Mouse (Mus musculus) stomach, embryonic 16.5 days (tissue): ENCODE data around the gene Sh3gl1. TPM values are rescaled to one million over a fixed set of nuclear protein-coding genes. Genes with fewer than 3 reads are reported as not detected.
A peak's percentile ranks its signal among the peaks of the same experiment; 100 is the strongest.
"Not testable (repeated sequence)": the region's sequence is repeated elsewhere in the genome, so short reads cannot be mapped to it uniquely, and the experiment has no call there.

Experiments
- ATAC-seq: fragments of 200-750 bp; cut with Nextera tagmentation; 2 replicates; pipeline ENCODE4 v1.8.0; 2017; ENCODE audit warnings: moderate number of reproducible peaks, moderate TSS enrichment; ENCODE audit not compliant: insufficient read depth, low FRiP score
- H3K27ac ChIP-seq: fragments of 300-500 bp; sonication (generic); 2 replicates; pipeline ENCODE4 v1.5.1; 2014; ENCODE audit warnings: low read length
- H3K27me3 ChIP-seq: fragments of 300-500 bp; sonication (generic); 2 replicates; pipeline ENCODE4 v1.6.1; 2014; ENCODE audit warnings: low read length, control low read depth, mixed read lengths; ENCODE audit not compliant: control insufficient read depth, insufficient read depth
- H3K36me3 ChIP-seq: fragments of 300-500 bp; sonication (generic); 2 replicates; pipeline ENCODE4 v1.6.1; 2014; ENCODE audit warnings: low read length; ENCODE audit not compliant: control insufficient read depth, insufficient read depth
- H3K4me1 ChIP-seq: fragments of 300-500 bp; sonication (generic); 2 replicates; pipeline ENCODE4 v1.6.1; 2014; ENCODE audit warnings: low read length, control low read depth, mixed read lengths; ENCODE audit not compliant: control insufficient read depth, insufficient read depth
- H3K4me2 ChIP-seq: fragments of 300-500 bp; sonication (generic); 2 replicates; pipeline ENCODE4 v1.6.1; 2014; ENCODE audit warnings: low read depth, low read length, mixed read lengths
- H3K4me3 ChIP-seq: fragments of 300-500 bp; sonication (generic); replicated peaks from 2 replicates; pipeline ENCODE4 v1.5.1; 2014; ENCODE audit warnings: mild to moderate bottlenecking, low read length
- H3K9ac ChIP-seq: fragments of 300-500 bp; sonication (generic); 2 replicates; pipeline ENCODE4 v1.6.1; 2014; ENCODE audit warnings: low read length
- H3K9me3 ChIP-seq: fragments of 300-500 bp; sonication (generic); replicated peaks from 2 replicates; pipeline ENCODE4 v1.6.1; 2016; ENCODE audit warnings: low read length, control low read depth; ENCODE audit not compliant: control insufficient read depth
- WGBS: fragments of 180-500 bp; shearing (Covaris S2); extraction: QIAGEN DNeasy Blood & Tissue Kit; methylation state at CpG from one replicate; pipeline ENCODE4 v1.1.7; 2014; 5-methylcytosine and 5-hydroxymethylcytosine counted together
- polyA plus RNA-seq: library from polyadenylated mRNA; unstranded; fragments of >200 nt; fragmentation: Nextera tagmentation; extraction: Ambion mirVana; gene quantifications from 2 replicates; pipeline ENCODE4 v1.2.1, GENCODE M21; 2015

Sh3gl1 gene
- 145 and 154 TPM in 2 replicates for polyA plus RNA-seq

DNA sequence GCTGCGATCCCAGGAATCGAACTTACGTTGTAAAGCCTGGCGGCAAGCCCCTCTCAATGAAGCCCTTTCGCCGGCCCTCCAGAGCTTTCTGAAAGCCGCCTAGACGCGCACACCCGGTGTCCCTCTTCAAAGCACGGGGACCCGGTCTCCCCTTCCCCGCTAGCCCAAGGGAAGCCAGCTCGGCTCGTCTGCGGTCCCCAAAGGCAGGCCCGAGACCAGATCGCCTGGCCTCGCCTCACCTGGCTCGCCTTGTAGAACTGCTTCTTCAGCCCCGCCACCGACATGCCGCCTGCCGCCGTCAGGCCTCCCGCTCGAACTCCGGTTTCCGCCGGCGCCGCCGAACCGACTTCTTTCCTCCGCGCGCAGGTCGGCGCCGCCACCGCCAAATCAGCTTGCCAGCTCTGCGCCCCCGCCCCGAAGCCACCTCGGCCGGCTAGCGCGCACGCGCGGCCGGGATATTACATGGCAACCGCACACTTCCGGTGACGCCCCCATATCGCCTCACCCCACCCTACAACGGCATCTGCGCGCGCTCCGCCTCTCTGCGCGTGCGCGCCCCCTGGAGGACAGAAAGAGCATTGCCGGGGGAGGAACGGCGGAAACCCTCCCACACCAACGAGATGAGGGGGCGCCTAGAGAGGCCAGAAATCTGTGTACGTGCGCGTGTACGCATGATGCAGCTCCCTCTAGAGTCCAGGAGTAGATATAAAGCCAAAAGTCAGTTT, at the start of gene Sh3gl1:
Sh3gl1 (minus strand) TSS at position 460 of the 725 bp plus-strand sequence.
- WGBS, result under 1% methylated on average over 74 of the region's 74 CpGs

DNA sequence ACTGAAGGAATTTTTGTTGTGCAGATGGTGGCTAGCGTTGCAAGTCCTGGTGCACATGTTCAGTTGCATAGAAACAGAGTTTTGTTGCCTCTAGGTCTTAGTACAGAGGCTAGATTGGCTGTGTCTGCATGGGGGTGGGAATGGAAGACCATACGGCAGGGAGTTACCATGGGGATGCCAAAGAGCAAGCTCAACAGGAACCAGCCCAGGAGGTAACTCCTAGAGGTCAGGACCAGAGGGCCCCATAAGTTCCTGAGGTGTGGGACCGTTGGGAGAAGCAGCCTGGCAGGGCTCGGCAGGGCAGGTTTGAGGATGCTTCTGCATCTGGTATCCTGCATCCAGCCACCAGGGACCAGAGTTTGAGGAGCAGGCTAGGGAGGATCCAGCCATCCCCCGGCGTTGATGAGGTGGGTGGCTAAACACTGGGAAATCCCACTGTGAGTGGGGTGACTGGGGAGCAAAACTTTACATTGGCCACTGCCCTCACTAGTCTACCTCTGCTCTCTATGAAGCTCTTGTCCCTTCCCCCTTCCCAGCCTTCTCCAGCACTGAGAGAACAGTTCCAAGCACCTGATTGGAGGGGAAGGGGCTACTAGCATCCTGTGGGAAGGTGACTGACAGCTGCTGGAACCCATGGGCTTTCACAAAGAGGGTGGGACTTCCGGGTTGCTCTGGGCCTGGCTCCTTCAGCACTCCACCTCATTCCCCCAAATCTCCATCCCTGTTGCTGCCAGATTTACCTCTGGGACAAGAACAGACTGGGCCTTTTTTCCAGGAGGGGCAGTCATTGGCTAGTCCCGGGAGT, 44.5 kb upstream of the Sh3gl1 start:
- peak overlapping the region; percentile 69 for H3K4me2 ChIP-seq

More for the DNA sequence above, at the start of gene Sh3gl1:
- Histone ChIP-seq H3K9ac (peak within 1 kb of the TSS; percentile 95), H3K4me1 (peaks cover 42% of the 10 kb centered on the region), H3K27me3 (no peaks in the 10 kb centered on the region), H3K36me3 (no peaks in the 10 kb centered on the region), H3K27ac (peak within 1 kb of the TSS; percentile 86), H3K4me2 (peak within 1 kb of the TSS; percentile 68), H3K9me3 (no peaks in the 10 kb centered on the region), H3K4me3 (peak within 1 kb of the TSS; percentile 87)
- peak; percentile 93 for ATAC-seq

DNA sequence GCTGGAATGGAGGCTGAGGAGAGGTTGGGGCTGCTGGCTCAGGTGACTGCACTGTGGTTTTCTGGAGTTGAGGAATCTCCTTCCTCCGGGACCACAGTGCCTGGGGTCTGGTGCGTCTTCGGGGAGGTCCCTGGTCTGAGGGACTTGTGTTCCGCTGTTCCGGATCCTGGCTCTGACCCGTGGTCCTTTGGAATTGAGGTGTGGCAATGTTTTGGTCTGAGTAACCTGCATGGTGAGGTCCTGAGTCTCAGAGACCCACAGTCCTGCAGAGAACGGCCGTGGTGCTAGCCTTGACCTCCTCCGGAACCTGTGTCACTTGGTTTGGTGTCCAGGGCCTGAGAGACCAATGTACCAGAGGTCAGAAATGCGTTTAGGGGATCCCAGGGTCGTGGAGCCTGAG, 43.5 kb upstream of the Sh3gl1 start:
- Histone ChIP-seq H3K9ac (peak overlapping the region; percentile 90), H3K36me3 (peaks cover 13% of the 10 kb centered on the region; the same call in 1 of the 2 replicates), H3K27ac (peak overlapping the region; percentile 71; the same call in 1 of the 2 replicates), H3K4me2 (peak overlapping the region; percentile 69), H3K9me3 (no peaks in the 10 kb centered on the region), H3K4me3 (peak overlapping the region; percentile 87), H3K4me1 (peaks cover 19% of the 10 kb centered on the region), H3K27me3 (no peaks in the 10 kb centered on the region)
- ATAC-seq, result no peak
- WGBS, result 1% methylated on average over 11 of the region's 11 CpGs

More for the DNA sequence above, 44.5 kb upstream of the Sh3gl1 start:
- Histone ChIP-seq H3K9ac (peak overlapping the region; percentile 90), H3K27ac (no peak overlapping the region), H3K36me3 (peaks cover 13% of the 10 kb centered on the region; the same call in 1 of the 2 replicates), H3K9me3 (no peaks in the 10 kb centered on the region), H3K27me3 (no peaks in the 10 kb centered on the region), H3K4me1 (peaks cover 13% of the 10 kb centered on the region), H3K4me3 (peak overlapping the region; percentile 87)
- 8% methylated on average over 8 of the region's 8 CpGs for WGBS
- ATAC-seq, result no peak

DNA sequence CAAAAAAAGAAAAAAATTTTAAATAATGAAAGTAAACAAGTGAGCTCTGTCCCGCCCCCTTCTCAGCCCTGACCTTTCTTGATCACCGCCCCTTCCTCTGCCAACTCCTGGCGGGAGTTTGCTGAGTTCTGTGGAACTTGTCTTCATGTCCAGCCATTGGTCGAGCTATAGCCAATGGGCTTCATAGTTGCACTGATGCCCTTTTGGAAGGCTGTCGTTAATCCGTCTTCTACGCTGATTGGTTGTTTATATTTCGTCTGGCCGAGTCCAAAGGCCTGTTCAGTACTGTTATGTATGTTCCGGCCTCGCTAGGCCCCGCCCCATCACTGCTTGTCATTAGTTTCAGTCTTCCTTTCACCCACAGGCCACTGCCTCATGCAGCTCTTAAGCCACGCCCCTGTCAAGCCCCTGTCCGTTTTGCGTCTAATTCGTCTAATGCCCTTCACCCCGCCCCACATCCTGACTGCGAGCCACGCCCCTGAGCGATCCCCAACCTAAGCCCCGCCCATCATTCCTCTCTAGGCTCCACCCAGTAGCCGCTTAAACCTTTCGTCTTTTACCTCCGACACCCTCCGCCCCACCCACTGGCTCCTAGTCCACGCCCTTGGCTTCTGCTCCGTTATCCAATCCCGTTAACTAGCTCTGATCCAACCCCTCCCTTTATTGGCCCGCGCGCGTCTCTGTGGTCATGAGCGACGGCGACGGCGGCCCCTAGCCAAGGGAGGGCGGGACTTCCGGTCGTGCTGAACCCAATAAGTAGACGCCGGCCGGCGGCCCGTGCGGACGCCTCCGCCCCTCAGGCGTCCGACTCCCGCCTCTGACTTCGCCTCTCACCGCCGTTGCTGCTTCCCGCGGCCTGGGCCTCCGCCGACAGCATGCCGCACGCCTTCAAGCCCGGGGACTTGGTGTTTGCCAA, 42.7 kb upstream of the Sh3gl1 start, which contains the start of gene Hdgfl2:
Hdgfl2 (plus strand) TSS at position 755 of the 916 bp plus-strand sequence.
- H3K4me3 ChIP-seq, result peak within 1 kb of the TSS; percentile 87
- no peaks in the 10 kb centered on the region for H3K27me3 ChIP-seq
- peak within 1 kb of the TSS; percentile 69 for H3K4me2 ChIP-seq
- ATAC-seq, result peak; percentile 95
- H3K9ac ChIP-seq, result peak within 1 kb of the TSS; percentile 90
- H3K9me3 ChIP-seq, result no peaks in the 10 kb centered on the region
- H3K4me1 ChIP-seq, result peaks cover 20% of the 10 kb centered on the region
- peaks cover 9% of the 10 kb centered on the region; the same call in 1 of the 2 replicates for H3K36me3 ChIP-seq
- WGBS, result under 1% methylated on average over 61 of the region's 61 CpGs
- peak within 1 kb of the TSS; percentile 71; the same call in 1 of the 2 replicates for H3K27ac ChIP-seq

DNA sequence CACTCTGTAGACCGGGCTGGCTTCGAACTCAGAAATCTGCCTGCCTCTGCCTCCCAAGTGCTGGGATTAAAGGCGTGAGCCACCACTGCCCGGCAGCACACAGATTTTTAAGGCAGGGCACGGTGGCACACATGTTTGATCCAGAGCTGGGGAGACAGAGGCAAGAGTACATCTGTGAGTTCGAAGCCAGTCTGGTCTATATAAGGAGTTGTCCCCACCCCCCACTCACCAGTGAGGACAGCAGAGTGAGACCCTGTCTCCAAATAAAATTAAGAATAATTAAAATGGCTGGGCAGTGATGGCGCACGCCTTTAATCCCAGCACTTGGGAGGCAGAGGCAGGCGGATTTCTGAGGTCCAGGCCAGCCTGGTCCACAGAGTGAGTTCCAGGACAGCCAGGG, 41.9 kb upstream of the Sh3gl1 start:
- WGBS, result 61% methylated on average over 9 of the region's 9 CpGs
- not testable (repeated sequence) for H3K9me3 ChIP-seq, H3K36me3 ChIP-seq, H3K9ac ChIP-seq, ATAC-seq, H3K27me3 ChIP-seq
- Histone ChIP-seq H3K4me1 (peaks cover 27% of the 10 kb centered on the region), H3K4me2 (peak overlapping the region; percentile 45), H3K4me3 (peak overlapping the region; percentile 87), H3K27ac (peak overlapping the region; percentile 25; the same call in 1 of the 2 replicates)

DNA sequence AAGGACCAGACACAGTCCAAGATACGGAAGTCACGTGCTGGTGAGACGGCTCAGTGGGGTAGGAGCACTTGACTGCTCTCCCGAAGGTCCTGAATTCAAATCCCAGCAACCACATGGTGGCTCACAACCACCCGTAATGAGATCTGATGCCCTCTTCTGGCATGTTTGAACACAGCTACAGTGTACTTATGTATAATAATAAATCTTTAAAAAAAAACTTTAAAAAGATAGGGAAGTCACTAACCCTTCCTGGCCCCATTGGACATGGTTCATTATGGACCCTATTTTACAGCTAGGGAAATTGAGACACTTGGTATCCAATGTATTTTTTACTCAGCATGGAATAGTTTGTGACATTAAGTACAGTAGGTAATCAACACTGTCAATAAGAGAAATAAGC, 41.1 kb upstream of the Sh3gl1 start:
- Histone ChIP-seq H3K9me3 (no peaks in the 10 kb centered on the region), H3K27me3 (no peaks in the 10 kb centered on the region), H3K27ac (no peak overlapping the region), H3K4me1 (peaks cover 27% of the 10 kb centered on the region), H3K36me3 (peaks cover under 1% of the 10 kb centered on the region; the same call in 1 of the 2 replicates), H3K9ac (no peak overlapping the region), H3K4me2 (no peak overlapping the region), H3K4me3 (no peak overlapping the region)
- WGBS, result 85% methylated on average over 5 of the region's 5 CpGs
- ATAC-seq, result no peak

DNA sequence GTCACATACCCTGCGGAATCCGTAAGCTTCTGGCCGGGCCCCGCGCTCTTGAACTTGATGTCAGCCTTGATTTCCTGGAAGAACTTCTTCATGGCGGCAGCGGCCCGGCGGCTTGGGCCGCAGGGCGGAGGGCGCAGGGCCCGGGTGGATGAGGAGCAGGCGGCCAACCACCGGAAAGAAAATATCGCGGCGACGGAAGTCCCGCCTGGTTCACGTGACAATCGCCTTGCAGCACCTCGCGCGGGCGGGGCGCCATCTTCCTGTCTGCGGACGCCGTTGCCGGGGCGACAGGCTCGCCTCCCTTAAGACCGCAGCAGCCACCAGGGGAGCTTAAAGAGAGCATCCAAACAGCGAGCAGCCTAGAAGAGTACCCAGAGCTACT, 38.4 kb upstream of the Sh3gl1 start, which contains the start of gene Ubxn6:
Ubxn6 (minus strand) TSS at position 202 of the 382 bp plus-strand sequence.
- Histone ChIP-seq H3K9me3 (no peaks in the 10 kb centered on the region), H3K4me2 (peak within 1 kb of the TSS; percentile 67), H3K9ac (peak within 1 kb of the TSS; percentile 81), H3K36me3 (peaks cover 5% of the 10 kb centered on the region; the same call in 1 of the 2 replicates), H3K4me1 (peaks cover 14% of the 10 kb centered on the region; the same call in 1 of the 2 replicates), H3K4me3 (peak within 1 kb of the TSS; percentile 71), H3K27me3 (no peaks in the 10 kb centered on the region), H3K27ac (peak within 1 kb of the TSS; percentile 98)
- WGBS, result under 1% methylated on average over 35 of the region's 35 CpGs
- ATAC-seq, result peak; percentile 44

DNA sequence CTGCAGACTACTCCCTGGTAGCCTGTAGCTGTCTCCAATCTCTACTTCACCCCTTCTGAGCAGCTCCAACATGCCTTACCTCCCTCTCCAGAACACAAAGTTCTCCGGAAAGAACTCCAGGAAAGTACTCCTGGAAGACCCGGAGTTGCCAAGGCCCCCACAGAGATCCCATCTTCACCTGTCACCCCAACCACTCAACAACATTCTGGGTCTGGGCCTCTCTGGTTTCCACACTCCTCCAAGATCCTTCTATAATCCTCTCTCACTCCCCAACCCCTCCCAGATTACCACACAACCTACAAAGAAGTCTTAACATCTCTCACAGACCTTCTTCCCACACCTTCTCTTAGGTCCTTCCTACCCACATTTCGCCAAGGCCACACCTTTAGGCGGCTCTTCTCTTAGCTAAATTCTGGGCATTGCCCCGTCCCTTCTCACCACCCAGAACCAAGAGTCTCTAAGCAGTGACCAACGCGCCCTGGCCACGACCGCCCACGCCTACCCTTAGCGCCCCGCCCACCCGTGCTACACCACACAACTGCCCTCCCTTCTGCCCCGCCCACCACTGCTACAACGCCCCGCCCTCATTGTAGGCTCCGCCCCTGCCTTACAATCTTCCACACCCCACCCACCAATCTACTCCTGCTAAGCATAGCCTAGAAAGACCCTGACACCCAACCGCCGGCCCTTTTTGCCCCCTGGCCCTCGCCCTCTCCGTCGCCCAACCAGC, 37.8 kb upstream of the Sh3gl1 start:
- Histone ChIP-seq H3K4me1 (peaks cover 14% of the 10 kb centered on the region; the same call in 1 of the 2 replicates), H3K27ac (peak overlapping the region; percentile 98), H3K4me2 (peak overlapping the region; percentile 67), H3K27me3 (no peaks in the 10 kb centered on the region), H3K4me3 (peak overlapping the region; percentile 71), H3K9ac (peak overlapping the region; percentile 81), H3K9me3 (no peaks in the 10 kb centered on the region), H3K36me3 (peaks cover 9% of the 10 kb centered on the region)
- 10% methylated on average over 22 of the region's 22 CpGs for WGBS
- peak; percentile 34; the same call in 1 of the 2 replicates for ATAC-seq
